Mouse (Mus musculus): Measurements from ENCODE around the gene Spon1. TPM values are rescaled to one million over a fixed set of nuclear protein-coding genes. Genes with fewer than 3 reads are reported as not detected.

Spon1 gene
- polyA plus RNA-seq, 1 experiment = 12.3 TPM

DNA sequence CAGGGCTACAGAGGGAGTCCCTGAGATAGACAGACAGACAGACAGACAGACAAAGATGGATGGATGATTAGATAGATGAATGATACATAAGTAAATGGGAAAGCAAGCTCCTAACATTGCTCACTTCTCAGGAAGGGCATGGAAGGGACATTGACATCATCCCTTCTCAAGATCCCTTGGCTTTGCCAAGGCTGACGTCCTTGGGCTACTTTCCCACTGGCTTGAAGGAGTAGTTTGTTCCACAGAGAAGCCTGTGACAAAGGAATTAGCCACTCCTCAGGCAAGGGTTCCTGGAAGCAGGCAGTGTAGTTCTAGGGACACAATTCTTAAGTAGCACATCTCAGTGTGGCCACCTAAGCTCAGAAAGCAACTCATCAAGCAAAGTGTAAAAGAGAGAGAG lies 296.7 kb downstream of the Spon1 start:
- no peak for DNase-seq (ENCODE audit: low read depth)

GRCm38 (mm10) chr7:114063534-114063933 lies 297.7 kb downstream of the Spon1 start:
- DNase-seq (ENCODE audit: low read depth) = no peak

GRCm38 (mm10) chr7:114063966-114064365 lies 298.2 kb downstream of the Spon1 start:
- no peak for DNase-seq (ENCODE audit: low read depth)

DNA sequence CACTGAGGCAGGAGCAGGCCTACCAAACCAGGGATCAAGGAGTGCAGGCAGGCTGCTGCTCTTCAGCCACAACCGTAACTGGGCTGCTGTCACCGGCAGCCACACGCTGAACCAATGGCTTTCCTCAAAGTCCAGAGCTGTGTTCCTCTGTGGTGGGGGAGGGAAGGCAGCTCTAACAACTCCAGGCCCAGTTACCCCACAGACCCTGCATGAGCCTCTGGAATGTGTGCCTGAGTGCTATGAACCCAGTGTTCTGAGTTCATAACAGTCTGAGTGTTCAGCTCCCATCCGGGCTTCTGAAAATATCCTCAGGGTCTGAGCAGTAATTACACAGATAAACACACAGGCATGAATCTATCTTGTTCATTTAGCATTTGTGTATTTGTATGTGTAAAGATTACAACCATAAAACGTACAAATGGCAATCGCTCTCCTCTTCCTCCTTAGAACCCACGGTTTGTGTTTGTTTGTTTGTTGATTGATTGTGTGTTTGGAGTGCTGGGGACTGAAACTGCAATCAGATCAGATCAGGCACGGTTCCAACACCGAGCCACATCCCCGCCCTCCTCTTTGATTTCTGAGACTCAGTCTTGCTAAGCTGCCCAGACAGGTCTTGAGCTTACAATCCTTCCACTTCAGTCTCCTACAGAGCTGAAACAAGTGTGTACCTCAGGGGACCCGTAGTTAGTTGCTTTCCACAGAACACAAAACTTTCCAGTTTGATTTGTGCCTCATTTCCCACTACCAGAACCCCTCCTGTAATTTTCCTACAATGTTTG lies 299.8 kb downstream of the Spon1 start:
- no peak for DNase-seq (ENCODE audit: low read depth)

DNA sequence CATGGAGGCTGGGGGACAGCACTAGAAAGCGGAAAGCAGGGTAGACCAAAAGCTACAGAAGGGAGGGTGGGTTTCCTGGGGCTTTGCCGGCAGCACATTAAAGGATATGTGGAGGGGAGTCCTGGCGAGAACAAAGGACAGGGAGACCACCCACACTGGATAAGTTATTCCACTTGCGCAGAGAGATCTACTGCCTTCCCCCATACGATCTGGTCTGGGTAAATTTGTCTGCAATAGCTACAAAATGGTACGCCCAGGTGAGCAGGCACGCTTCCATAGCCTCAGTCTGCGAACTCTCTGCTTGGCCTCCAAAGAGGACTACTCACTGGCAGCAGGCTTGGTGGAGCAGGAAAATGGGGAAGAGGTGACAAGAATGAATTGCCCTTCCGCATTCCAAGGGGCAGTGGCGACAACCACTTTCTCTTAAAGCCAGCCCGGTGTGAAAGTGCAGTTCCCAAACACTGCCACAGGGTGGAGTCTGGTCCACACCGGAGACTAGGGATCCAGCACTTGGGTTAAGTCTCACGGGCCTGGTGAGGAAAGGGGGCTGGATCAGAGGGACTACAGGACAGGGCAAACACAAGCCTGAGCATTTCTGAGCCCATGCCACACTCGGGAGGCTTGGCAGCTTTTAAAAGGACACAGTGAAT lies 300.9 kb downstream of the Spon1 start:
- no peak for DNase-seq (ENCODE audit: low read depth)

GRCm38 (mm10) chr7:114068956-114069533 lies 303.2 kb downstream of the Spon1 start:
- DNase-seq (ENCODE audit: low read depth) = no peak

DNA sequence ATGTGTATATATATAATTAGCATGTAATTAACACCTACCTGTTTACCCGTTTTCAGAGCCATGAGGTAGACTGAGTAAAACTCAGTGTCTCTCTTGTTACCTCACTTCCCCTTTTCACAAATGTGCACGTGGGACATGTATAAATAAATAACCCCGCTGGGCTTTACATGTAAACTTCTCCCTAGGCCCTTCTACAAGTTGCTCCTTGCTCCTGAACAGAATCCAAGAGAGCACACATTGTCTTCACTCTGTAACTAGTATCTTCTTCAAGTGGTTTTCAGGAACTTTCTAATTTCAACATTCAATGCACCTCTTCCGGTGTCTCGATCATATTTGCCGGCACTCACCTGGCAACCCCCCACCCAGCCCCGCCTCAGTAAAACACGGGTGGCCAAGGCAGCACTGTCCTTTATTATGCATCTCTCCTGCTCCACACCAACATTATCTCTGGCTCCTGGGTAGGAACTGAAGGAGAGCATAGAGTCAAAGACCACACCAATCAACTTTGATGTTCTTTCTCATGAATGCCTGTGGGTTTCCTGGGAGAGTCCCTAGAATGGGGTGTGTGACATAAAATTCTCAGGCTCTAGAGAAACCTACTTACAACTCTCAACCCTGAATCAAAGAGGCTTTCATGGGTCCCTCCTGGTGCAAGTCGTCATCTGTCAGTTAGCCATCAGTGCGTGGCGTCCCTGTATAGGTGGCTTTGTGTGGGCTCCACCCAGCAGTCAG lies 304.1 kb downstream of the Spon1 start:
- no peak for DNase-seq (ENCODE audit: low read depth)

GRCm38 (mm10) chr7:114070458-114070840 lies 304.7 kb downstream of the Spon1 start:
- DNase-seq (ENCODE audit: low read depth) = no peak

GRCm38 (mm10) chr7:114071395-114071794 lies 305.6 kb downstream of the Spon1 start:
- DNase-seq (ENCODE audit: low read depth) = no peak

GRCm38 (mm10) chr7:114071851-114072616 lies 306.2 kb downstream of the Spon1 start:
- DNase-seq (ENCODE audit: low read depth) = no peak

DNA sequence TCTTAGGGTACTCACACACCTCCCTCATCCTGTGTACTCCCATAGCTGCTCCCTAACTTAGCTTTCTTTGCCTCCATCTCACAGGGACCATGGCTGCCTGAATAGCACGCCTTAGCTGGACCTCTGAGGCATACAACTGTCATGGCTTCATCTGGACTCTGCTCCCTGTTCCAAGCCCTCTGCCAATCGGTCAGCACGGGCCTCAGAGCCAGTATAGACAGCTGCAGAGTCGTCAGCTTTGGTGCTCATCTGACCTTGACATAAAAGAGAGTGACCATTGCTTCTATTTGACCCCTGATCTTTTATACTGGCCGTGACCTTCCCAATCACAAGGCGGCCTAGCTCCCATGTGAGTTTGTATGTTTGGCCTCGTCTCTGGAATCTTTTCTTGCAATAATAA lies 308.3 kb downstream of the Spon1 start:
- DNase-seq (ENCODE audit: low read depth) = no peak

GRCm38 (mm10) chr7:114074595-114074994 lies 308.8 kb downstream of the Spon1 start:
- no peak for DNase-seq (ENCODE audit: low read depth)

DNA sequence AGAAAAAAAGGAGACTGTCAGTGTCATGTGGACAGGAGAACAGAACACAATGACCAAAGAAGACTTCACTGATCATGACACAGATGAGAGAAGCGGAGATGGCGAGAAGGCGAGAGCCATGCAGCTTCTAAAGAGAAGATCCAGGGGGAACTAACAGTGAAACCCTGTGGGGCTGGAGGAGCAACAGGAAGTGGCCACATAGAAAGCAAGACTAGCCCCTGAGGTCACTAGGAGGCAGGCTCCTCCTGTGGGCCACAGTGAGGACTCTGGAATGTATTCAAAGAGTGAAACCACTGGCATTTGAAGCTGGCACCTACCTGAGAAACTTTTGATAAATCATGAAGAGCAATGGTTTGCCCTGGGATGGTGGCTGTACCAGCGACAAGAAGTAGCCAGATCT lies 313.5 kb downstream of the Spon1 start:
- no peak for DNase-seq (ENCODE audit: low read depth)

GRCm38 (mm10) chr7:114080250-114080649 lies 314.5 kb downstream of the Spon1 start:
- no peak for DNase-seq (ENCODE audit: low read depth)

GRCm38 (mm10) chr7:114081633-114082420 lies 316.0 kb downstream of the Spon1 start:
- no peak for DNase-seq (ENCODE audit: low read depth)

GRCm38 (mm10) chr7:114083088-114083487 lies 317.3 kb downstream of the Spon1 start:
- no peak for DNase-seq (ENCODE audit: low read depth)

GRCm38 (mm10) chr7:114083760-114084159 lies 318.0 kb downstream of the Spon1 start:
- DNase-seq (ENCODE audit: low read depth) = no peak

DNA sequence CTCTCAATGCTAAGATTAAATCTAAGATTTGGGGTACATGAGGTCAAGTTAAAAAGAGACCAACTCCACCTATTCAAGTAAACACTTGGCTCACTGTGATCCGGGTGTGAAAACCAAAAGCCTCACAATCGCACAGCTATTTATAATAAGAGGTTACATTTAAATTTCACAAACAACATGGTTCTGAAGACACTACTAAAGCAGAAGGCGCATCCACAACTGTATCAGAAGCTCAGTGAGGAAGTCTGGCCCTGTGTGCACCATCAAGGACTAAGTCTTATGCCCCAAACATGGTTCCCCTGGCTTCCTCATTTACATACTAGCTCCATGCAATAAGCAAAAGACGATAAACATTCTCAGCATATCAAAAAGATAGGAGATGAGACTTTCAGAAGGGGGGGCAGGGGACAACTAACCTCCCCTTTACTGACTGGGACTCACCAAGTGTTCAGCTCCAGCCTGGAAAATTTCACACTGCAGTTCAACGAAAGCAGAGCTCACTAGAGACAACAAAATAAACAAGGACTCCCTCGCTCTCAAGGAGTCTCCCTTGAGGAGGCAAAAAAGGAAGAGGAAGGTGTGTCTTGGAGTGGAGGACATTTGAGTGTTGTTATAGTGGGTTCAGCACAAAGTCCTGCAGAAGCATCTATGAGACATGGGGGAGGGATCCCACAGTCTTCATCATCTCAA lies 320.4 kb downstream of the Spon1 start:
- DNase-seq (ENCODE audit: low read depth) = no peak

- DNase-seq (ENCODE audit: low read depth) = no peak
Observed at GRCm38 (mm10) chr7:114087341-114087740, 321.5 kb downstream of the Spon1 start.

GRCm38 (mm10) chr7:114087986-114088385 lies 322.2 kb downstream of the Spon1 start:
- no peak for DNase-seq (ENCODE audit: low read depth)
